Mouse (Mus musculus) embryonic fibroblast, embryonic 13.5 days (primary cell): Measurements from ENCODE around the gene Tubb5.

Experiments
- CTCF ChIP-seq: IDR thresholded peaks from 2 replicates; pipeline ENCODE4 v1.5.1; 2011; ENCODE audit warnings: mild to moderate bottlenecking, control low read depth, low read length, moderate library complexity, borderline replicate concordance; ENCODE audit not compliant: insufficient read depth
- POLR2A ChIP-seq: IDR thresholded peaks from 2 replicates; pipeline ENCODE4 v1.6.1; 2011; ENCODE audit warnings: low read depth, mild to moderate bottlenecking, control low read depth, low read length, moderate library complexity

- TF ChIP-seq CTCF (no peak), POLR2A (no peak)
These were observed 5.4 kb upstream of the Tubb5 start for GRCm38 (mm10) chr17:35843514-35843913.
